Mouse (Mus musculus) cerebellum, adult (tissue): ENCODE results near the gene 1810049J17Rik.

ENCODE experiments used
- ATAC-seq: cut with Nextera tagmentation; 2 replicates; pipeline ENCODE4 v1.9.2; 2017; ENCODE audit warnings: mild to moderate bottlenecking, moderate library complexity, mixed read lengths; ENCODE audit not compliant: insufficient number of reproducible peaks, low FRiP score, low TSS enrichment

1810049J17Rik gene

DNA sequence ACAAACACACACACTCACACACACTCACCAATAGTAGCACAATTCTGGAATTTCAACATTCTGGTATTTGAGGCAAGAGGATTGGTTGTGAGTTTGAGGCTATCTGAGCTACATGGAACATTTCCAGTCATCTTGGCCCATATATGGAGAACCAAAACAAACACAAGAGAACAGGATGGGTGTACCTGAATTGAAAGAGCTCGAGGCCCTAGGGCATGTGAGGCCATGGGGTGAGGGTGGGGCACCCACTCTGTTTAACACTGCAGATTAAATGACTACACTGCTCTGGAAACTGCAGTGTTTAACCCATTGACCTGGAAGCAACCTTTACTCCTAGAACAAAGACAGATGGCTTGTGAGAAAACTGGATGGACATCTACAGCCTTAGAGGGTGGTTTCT, 8.4 kb downstream of the 1810049J17Rik start:
- no peak for ATAC-seq

DNA sequence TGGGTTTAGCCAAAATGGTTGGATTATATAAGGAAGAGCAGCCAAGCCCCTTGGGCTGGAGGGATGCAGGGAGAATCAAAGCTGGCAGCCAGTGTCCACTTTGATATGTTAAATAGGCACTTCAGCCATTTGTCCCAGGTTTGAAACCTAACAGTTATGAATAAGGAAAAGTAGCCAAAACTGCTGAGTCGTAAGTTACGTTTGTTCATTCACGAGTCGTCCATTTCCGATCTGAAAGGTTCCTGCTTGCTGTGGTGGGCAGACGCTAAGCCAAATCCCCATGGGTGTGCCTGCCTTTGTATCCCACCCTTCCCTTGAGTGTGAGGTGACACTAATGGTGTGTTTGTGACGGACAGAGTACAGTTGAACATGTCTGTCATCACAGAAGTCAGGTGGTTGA, 10.2 kb downstream of the 1810049J17Rik start:
- no peak for ATAC-seq

DNA sequence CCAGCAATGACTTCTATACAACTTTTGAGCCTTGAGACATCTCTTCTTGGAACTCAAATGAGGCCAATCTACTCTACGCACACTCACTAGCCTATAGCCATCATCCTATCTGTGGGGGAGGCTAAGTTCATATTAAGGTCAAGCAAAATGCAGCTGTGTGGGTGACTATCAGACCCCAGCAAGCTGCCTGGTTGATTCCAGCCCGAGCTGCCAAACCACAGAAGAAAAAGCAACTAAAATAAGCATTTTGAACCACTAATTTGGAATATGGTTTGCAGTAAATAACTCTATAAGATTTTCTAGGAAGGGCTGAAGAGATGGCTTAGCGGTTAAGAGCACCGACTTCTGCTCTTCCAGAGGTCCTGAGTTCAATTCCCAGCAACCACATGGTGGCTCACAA, 11.0 kb downstream of the 1810049J17Rik start:
- ATAC-seq = no peak

DNA sequence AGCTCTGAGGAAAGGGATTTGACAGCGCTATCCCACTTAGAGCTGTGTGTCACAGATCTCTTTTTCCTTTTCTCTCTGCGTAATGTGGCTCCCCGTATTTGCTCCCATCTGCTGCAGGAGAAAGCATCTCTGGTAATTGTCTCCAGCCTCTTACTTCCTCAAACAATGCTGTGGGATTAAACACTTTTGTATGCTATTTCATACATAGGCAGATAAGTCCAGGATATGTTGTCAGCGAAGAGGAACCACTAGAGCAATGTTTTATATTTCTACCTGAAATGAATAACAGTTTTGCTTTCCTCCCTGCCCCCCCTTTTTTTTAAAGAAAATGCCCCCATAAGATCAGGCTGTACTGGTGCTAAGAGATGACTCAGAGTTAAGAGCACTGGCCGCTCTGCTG, 13.2 kb downstream of the 1810049J17Rik start:
- ATAC-seq = no peak

DNA sequence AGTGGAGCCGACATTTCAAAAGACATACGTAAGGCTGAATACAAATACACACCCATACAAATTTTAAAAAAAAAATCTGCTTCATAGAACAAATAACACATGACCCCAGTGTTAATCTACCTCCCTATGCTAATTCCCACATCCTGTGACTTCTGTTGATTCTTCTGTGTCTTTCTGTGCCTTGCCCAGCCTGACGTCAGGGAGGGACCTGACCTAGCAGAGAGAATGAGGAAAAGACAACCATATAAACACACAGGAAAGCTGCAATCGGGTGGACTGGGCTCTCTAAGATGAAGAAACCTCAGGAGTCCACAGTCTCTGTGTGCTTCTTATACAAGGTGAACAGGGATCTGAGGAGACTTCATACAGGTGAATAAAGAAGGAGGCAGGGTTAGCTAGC, 14.6 kb downstream of the 1810049J17Rik start:
- no peak for ATAC-seq

DNA sequence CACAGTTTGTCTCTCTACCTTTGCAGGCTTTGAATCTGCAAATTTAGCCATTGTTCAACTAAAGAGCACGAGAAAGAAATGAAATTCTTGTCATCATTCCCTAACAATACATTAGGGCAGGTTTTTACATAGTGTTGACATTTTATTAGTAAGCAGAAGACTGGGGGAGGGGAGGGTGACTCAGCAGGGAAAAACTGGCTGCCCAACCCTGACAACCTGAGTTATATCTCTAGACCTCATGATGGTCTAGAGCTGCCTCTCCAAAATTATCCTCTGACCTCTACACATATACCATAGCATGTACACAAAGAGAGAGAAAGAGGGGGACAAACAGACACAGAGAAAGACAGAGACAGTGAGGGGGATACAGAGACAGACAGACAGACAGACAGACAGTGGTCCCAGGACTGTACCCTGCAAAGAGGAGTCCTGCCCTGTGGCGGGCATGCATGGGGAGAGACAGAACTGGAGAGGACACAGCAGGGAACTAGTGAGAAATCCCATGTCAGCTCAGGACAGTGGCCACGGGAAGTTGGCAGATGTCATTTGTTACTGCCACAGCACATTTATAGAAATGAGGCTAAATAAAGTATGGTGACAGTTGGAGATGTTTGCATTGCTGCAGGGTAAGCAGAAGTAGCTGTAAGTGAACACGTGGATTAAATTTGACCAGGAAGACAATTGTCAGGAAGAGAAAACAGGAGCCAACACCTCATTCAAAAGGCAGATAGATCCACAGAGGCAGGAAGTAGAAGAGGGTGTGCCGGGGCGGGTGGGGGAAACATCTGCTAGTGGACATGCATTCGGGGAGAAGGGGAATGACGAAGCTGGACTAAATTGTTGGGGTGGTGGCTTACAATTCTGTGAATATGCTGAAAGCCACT, 15.3 kb downstream of the 1810049J17Rik start:
- no peak for ATAC-seq

DNA sequence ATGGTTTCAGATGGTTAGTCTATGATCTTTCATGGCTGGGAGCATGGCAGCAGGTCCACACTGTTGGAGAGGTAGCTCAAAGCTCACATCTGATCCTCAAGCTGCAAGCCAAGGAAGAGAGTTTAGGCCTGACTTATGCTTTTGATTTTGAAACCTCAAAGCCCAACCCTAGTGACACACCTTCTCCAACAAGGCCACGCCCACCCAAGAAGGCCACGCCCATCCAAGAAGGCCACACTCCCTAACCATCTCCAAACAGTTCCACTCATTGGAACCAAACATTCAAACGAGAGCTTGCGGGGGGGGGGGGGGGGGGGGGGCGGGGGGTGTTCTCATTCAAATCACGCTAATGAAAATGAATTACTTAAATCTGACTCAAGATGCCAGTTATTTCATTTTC, 19.9 kb downstream of the 1810049J17Rik start:
- no peak for ATAC-seq

DNA sequence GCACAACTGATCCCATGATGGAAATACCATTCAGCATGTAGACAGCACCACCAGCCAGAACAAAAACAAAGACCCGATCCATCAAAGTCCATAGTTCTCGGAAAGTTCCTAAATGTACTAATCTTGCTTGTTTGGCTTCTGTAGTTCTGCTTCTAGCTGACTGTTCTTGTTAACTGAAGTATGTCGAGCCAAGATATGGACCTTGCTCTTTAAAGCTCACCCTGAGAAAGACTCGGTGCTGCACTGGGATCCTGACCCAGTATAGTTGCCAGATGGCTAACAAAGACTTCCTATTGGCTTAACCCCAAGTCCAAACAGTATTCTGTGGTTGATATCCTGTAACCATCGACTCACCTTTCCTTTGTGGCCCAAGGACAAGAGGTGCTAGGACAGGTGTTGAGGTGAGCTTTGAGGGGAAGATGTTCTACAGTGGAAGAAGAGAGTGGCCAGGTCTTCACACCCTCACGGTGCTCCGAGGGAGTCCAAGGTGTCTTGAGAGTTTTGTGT, 23.4 kb downstream of the 1810049J17Rik start:
- ATAC-seq = no peak

DNA sequence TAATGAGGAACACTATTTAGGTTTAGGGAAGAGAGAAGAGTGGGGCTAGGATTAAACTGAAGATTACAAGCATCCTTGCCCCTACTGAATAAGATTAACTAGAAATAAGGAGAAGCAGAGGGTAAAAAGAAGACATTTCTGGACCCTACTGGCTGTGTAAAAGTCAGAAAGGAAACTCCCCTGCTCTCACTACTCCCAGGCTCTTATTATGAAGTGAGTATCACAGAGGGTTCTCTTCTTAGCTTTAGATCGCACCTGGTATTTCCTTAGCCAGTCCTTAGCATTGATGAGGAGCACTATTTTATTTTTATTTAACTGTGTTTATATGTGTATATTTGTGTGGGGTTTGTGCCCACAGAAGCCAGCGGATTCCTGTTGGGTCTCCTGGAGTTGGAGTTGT, 25.5 kb downstream of the 1810049J17Rik start:
- ATAC-seq = no peak

DNA sequence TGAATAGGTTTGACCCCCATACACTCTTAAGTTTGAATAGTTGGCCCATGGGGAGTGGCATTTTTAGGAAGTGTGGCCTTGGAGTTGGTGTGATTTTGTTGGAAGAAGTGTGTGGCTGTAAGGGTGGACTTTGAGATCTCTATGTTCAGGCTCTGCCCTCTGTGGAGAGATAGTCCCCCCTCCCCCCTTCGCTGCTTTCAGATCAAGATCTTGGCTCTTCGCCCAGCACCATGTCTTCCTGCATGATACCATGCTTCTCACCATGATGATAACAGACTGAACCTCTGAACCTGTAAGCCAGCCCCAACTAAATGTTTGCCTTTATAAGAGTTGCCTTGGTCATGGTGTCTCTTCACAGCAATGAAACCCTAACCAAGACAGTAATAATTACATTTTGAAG, 29.9 kb downstream of the 1810049J17Rik start:
- ATAC-seq = no peak

DNA sequence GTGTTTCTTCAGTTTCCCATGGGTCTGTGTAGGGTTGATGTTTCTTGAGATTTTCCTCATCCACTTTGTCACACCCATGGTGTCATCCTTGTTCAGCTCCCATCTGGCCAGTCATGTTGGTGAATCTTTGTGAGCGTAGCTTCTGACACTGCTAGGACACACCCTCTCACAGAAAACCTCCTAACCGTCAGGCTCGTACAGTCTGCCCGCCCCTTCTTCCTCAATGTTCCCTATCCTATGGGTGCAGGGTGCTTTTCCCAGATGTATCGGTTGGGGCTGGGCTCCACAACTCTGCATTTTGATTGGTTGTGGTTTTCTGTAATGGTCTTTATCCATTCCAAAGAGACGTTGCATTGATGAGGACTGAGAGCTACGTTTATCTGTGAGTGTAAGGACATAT, 31.4 kb downstream of the 1810049J17Rik start:
- no peak for ATAC-seq

DNA sequence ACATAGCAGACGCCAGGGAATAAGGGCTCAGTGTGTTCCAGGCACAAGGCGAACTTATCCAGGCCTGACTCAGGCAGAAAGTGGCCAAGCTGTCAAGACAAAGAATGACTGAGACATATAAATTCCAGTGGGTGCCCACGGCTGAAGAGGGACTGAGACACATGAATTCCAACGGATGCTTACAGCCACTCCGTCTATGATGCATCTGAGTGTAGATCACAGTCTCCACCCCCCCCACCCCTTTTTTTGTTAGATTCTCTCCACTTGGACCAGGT, 36.2 kb downstream of the 1810049J17Rik start:
- no peak for ATAC-seq

DNA sequence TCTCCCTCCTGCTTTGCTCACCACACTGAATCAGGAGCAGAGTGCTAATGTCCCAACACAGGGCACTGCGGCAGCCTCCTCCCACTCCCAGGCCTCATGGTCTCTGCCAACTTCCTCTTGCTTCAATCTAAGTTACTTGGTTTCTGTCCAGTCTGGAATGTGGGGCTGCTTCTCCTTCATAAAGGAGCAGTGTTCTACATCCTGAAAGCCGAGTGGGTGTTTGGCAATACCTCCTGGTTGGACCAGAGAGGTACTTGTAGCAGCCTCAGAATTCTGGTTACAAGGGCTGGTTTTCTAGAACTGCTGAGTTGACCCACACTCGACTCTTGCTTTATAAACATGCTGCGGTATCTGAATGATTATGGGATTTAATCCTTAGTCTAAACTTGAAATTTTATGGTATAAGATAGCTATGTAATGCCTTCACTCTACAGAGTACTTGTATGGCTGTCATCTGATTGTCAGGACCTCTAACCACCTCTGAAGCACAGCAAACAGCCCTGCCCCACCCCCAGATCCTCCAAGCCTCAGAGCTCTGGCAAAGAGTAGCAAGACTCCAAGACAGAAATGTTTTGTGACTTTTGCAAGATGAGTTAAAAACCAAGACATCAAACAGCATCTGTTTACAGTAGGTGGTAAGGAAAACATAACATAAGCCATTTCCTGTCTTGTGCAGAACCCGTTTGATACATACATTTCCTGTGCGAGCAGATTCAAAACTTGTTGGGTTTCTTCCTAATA, 36.7 kb downstream of the 1810049J17Rik start:
- no peak; the same call in 1 of the 2 replicates for ATAC-seq

DNA sequence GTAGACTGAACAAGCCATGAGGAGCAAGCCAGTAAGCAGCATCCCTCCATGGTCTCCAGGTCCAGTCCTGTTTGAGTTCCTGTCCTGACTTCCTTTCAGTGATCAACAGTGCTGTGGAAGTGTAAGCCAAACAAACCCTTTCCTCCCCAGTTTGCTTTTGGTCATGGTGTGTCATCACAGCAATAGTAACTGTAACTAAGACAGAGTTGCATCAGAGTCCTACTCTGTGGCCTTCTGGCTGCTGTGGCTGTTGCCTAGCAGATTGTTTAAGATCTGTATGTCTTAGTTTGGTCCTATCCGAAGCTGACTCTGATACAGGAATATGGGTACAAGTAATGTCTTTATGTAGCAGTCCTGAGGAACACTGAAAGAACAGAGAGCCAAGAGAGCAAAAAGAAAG, 41.9 kb downstream of the 1810049J17Rik start:
- ATAC-seq = no peak

DNA sequence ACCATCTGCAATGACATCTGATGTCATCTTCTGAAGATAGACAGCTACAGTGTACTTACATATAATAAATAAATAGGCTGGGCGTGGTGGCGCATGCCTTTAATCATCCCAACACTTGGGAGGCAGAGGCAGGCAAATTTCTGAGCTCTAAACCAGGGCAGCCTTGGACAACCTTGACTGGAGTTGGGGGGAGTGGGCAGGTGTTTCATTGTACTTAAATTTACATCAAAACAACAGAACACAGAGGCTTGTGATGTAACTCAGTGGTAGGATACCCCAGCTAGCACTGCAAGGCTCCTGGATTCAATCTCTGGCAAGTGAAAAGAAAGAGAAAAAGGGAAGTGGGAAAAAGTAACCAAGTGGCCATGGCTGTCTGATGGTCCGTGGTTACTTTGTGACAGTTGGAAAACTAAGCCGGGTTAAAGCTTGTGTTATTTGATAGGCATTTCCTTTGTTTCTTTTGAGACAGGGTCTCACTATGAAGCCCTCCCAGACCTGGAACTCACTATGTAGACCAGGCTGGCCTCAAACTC, 46.5 kb downstream of the 1810049J17Rik start:
- ATAC-seq = no peak

DNA sequence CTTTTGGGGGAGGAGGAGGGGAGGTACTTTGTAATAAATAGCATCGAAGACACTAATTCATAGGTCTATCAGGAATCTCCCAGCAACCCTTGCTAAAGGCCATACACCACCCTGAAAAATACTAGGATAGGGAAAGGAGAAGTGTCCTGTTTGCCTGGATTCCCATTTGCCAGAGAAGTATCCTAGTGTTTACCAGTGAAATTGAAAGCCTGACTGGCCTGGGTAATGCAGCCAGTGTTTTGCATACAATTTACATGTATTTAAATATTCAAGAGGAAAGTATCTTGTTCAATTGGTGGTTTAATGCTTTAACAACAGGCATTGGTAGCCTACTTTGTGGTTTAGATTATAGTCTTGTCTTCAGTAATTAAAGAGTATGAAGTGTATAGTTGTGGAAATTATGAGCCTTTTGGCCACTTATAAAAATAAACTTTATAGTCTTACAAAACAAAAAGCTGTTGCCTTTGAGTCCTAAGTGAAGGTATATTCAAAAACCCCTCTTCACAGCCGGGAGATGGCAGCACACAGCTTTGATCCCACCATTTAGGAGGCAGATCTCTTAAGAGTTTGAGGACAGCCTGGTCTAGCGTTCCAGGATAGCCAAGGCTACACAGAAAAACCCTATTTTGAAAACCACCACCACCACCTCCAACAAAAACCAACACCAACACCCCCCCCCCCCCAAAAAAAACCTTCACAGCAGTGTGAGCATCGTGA, 47.5 kb downstream of the 1810049J17Rik start:
- ATAC-seq = no peak

DNA sequence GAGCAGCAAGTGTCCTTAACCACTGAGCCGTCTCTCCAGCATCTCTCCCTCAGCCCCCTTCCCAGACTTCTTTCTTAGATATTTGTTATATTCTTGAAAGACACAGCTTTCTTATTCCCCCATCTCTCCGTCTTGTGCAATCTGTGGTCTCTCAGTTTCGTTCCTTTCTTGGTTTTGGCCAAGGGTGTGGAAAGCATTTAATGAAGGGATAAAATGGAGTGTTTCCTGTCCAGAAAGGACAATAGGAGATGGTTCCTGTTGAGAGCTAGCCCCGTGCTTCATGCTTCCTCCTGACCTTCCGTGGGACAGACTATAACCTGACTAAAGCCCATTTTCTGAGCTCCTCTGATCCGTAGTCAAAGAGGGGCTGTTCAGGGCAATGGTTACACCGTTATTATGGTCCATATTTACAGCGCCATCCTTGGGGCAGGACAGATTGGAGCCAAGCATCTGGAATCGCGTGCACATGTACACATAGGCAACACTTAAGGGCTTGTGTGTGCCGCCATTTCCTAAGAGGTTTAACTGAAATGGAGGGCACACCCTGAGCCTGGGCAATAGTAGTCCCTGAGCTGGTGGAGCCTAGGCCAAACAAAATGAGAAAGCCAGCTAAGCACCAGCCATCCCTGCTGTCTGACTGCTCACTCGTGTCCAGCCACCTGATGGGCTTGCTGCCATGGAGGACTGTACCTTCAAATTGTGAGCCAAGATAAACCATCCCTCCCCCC, 48.2 kb downstream of the 1810049J17Rik start:
- ATAC-seq = no peak
